Mouse (Mus musculus) kidney, adult 11 months (tissue): Measurements from ENCODE around the gene A630095N17Rik.
A peak's percentile ranks its signal among the peaks of the same experiment; 100 is the strongest.
"Not testable (repeated sequence)": the region's sequence is repeated elsewhere in the genome, so short reads cannot be mapped to it uniquely, and the experiment has no call there.

Source experiments
- DNase-seq: peaks from one replicate; pipeline ENCODE4 v3.0.0; 2022

A630095N17Rik gene

DNA sequence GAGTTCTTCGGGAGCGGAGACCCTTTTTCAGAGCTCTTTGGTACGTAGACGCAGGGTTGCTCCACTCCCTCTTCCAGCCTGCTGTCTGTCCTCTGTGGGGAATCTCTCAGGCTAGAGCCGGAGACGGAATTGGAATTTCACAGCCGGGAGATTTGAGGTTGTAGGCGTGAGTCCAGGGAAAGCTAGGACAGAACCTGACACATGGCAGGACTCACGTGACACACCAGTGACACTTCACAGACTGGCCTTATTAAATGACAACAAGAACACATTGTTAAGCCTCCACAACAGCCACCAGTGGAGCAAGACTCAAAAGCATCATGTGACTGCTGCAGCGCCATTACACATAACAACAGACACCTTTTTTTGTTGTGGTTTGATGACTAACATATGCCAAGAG, 7.7 kb upstream of the A630095N17Rik start:
- no peak for DNase-seq

DNA sequence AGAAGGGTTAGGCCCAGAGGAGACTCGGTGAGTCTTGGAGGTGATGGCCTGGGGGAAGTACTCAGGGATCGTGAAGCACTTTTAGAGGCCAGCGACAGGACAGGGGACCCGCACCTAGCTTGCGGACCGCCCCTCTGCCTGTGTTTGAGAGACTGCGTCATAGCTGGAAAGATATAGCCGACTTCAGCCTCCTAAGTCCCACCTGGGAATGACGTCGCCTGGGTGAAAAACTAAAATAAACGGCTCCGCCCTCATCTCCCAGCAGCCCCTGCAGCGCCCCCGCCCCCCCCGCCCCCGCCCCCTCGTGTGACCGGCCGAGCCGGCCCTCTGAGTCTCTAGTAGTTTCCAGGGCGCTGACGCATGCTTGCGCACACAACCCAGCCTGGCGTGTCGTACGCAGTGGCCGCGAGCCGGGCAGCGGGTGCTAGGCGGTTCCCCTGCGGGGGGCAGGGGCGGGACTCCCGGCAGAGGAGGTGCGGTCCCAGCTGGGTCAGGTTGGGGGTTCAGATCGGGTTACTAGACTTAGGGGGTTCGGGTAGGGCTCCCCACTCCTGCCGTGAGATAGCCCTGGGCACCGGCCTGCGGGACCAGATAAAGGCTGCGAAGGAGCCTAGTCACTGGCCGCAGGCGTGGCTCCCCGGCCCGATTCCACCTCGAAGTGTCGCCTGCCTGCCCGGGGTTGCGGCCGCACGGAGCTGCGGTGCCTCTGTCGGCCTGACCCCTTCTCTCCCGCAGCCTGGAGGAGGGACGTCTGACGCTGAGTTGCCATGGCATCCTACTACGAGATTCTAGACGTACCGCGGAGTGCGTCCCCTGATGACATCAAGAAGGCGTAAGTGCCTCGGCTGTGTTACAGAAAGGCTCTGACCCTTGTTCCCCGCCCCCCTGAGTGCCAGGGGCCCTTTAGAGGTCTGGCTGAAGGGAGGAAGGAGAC, 4.5 kb upstream of the A630095N17Rik start, which contains the start of gene Dnajb2:
Gene Dnajb2 (plus strand): TSS at position 290 of the 934 bp plus-strand sequence.
- DNase-seq: peak; percentile 94

- DNase-seq: peak; percentile 75
Observed at GRCm38 (mm10) chr1:75234606-75235005, 2.7 kb upstream of the A630095N17Rik start.

DNA sequence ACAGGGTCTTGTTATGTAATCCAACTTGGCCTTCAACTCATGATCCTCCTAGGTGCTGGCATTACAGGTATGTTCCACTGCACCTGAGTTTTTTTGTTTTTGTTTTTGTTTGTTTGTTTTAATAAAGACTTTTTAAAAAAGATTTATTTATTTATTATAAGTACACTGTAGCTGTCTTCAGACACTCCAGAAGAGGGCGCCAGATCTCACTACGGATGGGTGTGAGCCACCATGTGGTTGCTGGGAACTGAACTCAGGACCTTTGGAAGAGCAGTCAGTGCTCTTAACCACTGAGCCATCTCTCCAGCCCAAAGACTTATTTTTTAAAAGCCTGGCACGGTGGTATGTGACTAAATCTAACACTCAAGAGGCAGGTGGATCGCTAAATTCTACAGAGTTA, 587 bp upstream of the A630095N17Rik start:
- not testable (repeated sequence) for DNase-seq

DNA sequence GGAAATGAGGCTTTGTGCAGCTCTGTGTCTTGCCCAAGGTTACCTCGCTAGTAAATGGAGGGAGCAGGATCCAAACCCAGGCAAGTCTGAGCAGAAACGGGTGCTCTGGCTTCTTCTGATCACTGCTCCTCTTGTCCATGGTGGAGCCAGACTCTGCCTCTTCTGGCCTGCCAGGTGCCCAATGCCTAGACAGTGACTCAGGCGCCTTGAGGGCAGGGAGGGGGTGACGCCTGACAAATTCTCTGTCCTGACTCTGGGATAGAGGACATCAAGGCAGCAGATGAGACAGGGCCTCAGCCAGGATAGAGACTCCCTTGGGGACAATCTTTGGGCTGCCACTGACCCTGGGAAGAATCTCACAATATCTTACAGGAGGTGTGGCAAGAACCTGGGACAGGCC, 678 bp downstream of the A630095N17Rik start:
- no peak for DNase-seq

- DNase-seq: no peak
Observed at GRCm38 (mm10) chr1:75230335-75230994, 1.4 kb downstream of the A630095N17Rik start.

- DNase-seq: no peak
Observed at GRCm38 (mm10) chr1:75229158-75229557, 2.7 kb downstream of the A630095N17Rik start.

- no peak for DNase-seq
Observed at GRCm38 (mm10) chr1:75227653-75228052, 4.2 kb downstream of the A630095N17Rik start.

DNA sequence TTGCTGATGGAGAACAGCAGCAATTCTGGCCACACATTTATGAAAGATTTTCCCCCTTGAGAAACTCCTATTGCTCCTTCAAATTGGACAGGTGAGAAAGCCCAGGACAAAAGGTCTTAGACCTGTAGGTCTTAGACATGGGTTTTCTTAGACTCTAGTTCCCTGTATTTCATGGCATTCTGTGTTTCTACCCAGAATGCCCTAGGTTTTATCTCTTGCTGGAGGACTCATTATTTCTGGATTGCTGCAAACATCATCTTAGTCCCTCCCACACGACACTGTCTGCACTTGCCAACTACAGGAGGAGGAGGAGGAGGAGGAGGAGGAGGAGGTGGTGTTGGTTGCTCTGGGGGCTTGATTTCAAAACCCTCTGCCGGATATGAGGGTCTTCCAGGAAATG, 5.8 kb downstream of the A630095N17Rik start:
- DNase-seq: no peak

DNA sequence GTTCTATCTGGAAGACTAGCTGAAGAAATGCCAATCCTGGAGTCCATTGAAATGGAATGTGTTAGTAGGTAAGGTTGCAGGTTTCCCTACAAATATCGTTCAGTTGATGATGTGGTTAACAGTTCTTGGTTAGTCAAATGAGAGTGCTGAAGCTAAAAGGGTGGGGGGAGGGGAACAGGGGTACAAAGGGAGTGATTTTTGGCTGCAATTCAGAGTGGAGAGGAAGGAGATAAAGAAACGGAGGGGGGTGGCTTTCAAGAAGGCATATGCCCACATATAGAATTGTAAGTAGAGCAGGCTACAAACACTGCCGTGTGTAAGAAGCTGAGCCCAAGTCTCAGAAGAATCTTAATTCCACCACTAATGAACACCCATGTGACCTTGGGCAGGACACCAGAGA, 6.4 kb downstream of the A630095N17Rik start:
- no peak for DNase-seq

- no peak for DNase-seq
Observed at GRCm38 (mm10) chr1:75223532-75223931, 8.4 kb downstream of the A630095N17Rik start.

GRCm38 (mm10) chr1:75222926-75223325, 9.0 kb downstream of the A630095N17Rik start:
- no peak for DNase-seq

DNA sequence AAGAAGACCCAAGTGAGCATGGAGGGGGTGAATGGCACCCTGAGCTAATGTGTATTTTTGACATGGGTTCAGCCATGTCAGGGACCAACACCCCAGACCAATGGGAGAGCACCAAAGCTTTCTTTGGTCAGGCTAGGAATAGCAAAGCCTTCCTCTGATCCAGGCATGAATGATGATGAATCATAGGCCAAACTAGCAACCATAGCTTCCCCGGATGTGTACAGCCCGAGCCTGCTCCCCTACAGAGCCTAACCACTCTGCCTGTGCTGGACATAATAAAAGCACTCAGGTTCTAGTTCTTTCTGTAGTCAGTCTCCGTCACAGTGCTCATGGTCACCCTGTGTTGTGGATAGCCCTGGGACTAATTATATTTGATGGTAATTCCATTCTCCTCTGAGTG, 10.4 kb downstream of the A630095N17Rik start:
- DNase-seq: no peak

DNA sequence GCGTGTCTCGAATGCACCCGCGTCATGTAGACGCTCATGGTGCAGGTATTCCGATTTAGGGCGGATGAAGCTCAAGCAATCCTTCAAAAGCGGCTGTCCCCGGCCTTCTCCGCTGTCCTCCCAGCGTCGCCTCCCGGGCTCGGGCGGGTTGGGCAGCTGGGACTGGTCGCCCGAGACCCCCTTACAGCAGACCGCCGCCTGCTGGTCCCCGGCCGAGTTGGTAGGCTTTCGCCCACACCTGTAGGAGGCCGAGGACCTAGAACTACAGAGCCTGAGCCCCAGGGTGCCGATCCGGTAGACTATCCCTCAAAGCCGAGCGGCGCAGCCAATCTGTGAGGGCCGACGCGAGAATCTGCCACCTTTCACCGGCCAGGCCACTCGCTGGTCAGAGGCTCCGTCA, 12.4 kb downstream of the A630095N17Rik start, which contains the start of gene Tuba4a:
Gene Tuba4a (minus strand): TSS at position 335 of the 400 bp plus-strand sequence.
- no peak for DNase-seq

- peak; percentile 96 for DNase-seq
Observed at GRCm38 (mm10) chr1:75219078-75219477, 12.8 kb downstream of the A630095N17Rik start.

- peak; percentile 48 for DNase-seq
Observed at GRCm38 (mm10) chr1:75218227-75219001, 13.5 kb downstream of the A630095N17Rik start.

DNA sequence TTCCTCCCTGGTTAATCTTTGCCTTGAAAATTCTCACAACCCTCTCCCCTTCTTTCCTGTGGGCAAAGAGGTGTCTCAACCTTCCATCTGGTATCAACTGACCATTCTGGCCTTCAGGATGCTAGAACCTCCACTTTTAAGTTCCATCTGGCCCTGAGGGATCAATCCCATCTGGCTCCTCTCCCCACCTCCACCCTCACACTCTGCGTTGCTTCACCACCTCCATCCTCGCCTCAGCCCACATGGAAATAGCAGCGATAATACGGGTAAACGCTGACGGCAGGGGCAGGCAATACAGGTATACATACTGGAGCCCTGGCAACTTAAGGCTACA, 14.0 kb downstream of the A630095N17Rik start:
- DNase-seq: no peak

- peak; percentile 64 for DNase-seq
Observed at GRCm38 (mm10) chr1:75216797-75217585, 14.9 kb downstream of the A630095N17Rik start.

DNA sequence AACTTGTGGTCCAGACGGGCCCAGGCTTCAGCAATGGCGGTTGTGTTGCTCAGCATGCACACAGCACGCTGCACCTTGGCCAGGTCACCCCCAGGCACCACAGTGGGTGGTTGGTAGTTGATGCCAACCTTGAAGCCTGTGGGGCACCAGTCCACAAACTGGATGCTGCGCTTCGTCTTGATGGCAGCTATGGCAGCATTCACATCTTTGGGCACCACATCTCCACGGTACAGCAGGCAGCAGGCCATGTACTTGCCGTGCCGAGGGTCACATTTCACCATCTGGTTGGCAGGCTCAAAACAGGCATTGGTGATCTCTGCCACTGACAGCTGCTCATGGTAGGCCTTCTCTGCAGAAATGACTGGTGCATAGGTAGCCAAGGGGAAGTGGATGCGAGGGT, 16.1 kb downstream of the A630095N17Rik start:
- DNase-seq: peak; percentile 41

GRCm38 (mm10) chr1:75214886-75215285, 17.0 kb downstream of the A630095N17Rik start:
- DNase-seq: peak; percentile 88

DNA sequence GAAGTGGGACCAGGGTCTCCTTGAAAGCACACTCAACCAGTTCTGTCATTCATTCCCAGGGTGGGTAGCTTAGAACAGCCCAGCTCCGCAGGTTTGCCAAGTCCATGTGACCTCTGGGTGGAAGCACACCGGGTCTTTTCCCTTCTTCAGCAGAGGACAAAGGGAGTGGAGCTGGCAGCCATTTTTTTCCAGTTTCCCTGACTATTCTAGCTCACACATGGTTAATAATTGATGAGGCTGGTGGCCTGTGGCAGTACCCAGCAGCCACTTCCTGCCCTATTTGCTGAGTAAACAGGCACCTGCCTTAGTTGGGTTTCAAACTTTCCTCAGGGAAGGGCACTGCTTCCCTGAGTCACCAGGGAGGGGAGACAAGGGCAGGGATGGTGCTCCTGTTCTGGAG, 17.5 kb downstream of the A630095N17Rik start:
- DNase-seq: peak; percentile 98

DNA sequence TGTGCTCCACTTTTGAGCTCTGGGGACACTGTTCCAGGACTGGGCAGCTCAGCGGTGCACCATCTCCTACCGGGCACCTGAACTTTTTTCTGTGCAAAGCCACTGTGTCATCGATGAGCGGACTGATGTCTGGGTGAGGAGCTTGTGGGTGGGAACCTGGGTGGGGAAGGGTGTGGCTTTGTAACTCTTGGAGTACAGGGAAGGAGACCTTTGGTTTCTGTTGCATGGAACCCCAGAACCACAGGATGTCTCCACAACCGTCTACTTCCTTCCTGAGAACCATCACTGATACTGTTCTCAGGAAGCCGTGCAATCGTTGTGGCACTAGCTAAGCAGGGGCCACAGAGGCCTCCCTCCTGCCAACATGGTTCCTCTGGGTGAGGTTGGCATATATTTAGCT, 18.8 kb downstream of the A630095N17Rik start:
- no peak for DNase-seq
